ENCODE assay signal across 8 mouse cellular contexts in genomic region chr2:118372901-118373571, GRCm38 (mm10). TPM values are rescaled to one million over a fixed set of nuclear protein-coding genes. Genes with fewer than 3 reads are reported as not detected.
A peak's percentile ranks its signal among the peaks of the same experiment; 100 is the strongest.
DNase-seq lines count a peak whose midpoint lies in the region; ATAC-seq and TF ChIP-seq lines count a peak whose summit lies in the region.

Gpr176 (minus strand) TSS chr2:118373419.

- H3K4me1 ChIP-seq in intestine, embryonic 15.5 days (replicated peaks), result peaks cover 17% of the 10 kb centered on the region
- H3K4me1 ChIP-seq in limb, embryonic 11.5 days (ENCODE audit: control insufficient read depth, insufficient read depth, low read length), result peaks cover 10% of the 10 kb centered on the region
- H3K4me1 ChIP-seq in midbrain, embryonic 15.5 days, result peaks cover 19% of the 10 kb centered on the region

- DNase-seq in gastrocnemius, adult 2 months, result peak; percentile 39
- no peak for DNase-seq in gastrocnemius, adult 18-20 months (ENCODE audit: low spot score)
- peak; percentile 65 to 68 for DNase-seq in cerebellum, postnatal 10 days
- DNase-seq in frontal cortex, postnatal 36 days (ENCODE audit: low spot score in 2 of 2), result peak; percentile 24 to 49
- DNase-seq in limb, embryonic 11.5 days (ENCODE audit: low spot score), result peak; percentile 66
- DNase-seq in spleen, postnatal 4 days (ENCODE audit: low spot score in 2 of 2), result peak; percentile 15 to 64

- peak within 1 kb of the TSS; percentile 1; the same call in 1 of the 2 replicates for H3K27ac ChIP-seq in gastrocnemius, adult 2 months
- no peak within 1 kb of the TSS for H3K27ac ChIP-seq in intestine, embryonic 15.5 days
- H3K27ac ChIP-seq in limb, embryonic 11.5 days (replicated peaks; ENCODE audit: low read depth, low read length), result no peak within 1 kb of the TSS
- peak within 1 kb of the TSS; percentile 77 for H3K27ac ChIP-seq in midbrain, embryonic 15.5 days

- H3K27me3 ChIP-seq in intestine, embryonic 15.5 days (replicated peaks), result peaks cover 11% of the 10 kb centered on the region
- H3K27me3 ChIP-seq in limb, embryonic 11.5 days (ENCODE audit: control insufficient read depth, insufficient read depth, low read length), result peaks cover 14% of the 10 kb centered on the region
- H3K27me3 ChIP-seq in midbrain, embryonic 15.5 days (replicated peaks), result peaks cover 16% of the 10 kb centered on the region

- no peak for TF ChIP-seq CTCF in gastrocnemius, adult 2 months (IDR thresholded peaks at IDR 0.05)

- H3K36me3 ChIP-seq in intestine, embryonic 15.5 days, result no peaks in the 10 kb centered on the region
- H3K36me3 ChIP-seq in limb, embryonic 11.5 days (ENCODE audit: control insufficient read depth, insufficient read depth, low read length), result no peaks in the 10 kb centered on the region
- H3K36me3 ChIP-seq in midbrain, embryonic 15.5 days (replicated peaks), result no peaks in the 10 kb centered on the region

- H3K4me3 ChIP-seq in gastrocnemius, adult 2 months, result peak within 1 kb of the TSS; percentile 71
- peak within 1 kb of the TSS; percentile 47 for H3K4me3 ChIP-seq in intestine, embryonic 15.5 days (replicated peaks)
- H3K4me3 ChIP-seq in limb, embryonic 11.5 days (ENCODE audit: low read depth, low read length), result peak within 1 kb of the TSS; percentile 44
- H3K4me3 ChIP-seq in midbrain, embryonic 15.5 days, result peak within 1 kb of the TSS; percentile 45

- H3K9me3 ChIP-seq in intestine, embryonic 15.5 days, result no peaks in the 10 kb centered on the region
- no peaks in the 10 kb centered on the region for H3K9me3 ChIP-seq in limb, embryonic 11.5 days (ENCODE audit: control insufficient read depth, low read length)
- H3K9me3 ChIP-seq in midbrain, embryonic 15.5 days, result no peaks in the 10 kb centered on the region

- H3K9ac ChIP-seq in intestine, embryonic 15.5 days, result peak within 1 kb of the TSS; percentile 47
- peak within 1 kb of the TSS; percentile 59 for H3K9ac ChIP-seq in limb, embryonic 11.5 days (ENCODE audit: low read length)
- peak within 1 kb of the TSS; percentile 39 for H3K9ac ChIP-seq in midbrain, embryonic 15.5 days

- peak within 1 kb of the TSS; percentile 96 for H3K4me2 ChIP-seq in intestine, embryonic 15.5 days (replicated peaks)
- peak within 1 kb of the TSS; percentile 84 for H3K4me2 ChIP-seq in limb, embryonic 11.5 days (ENCODE audit: low read depth, severe bottlenecking)
- peak within 1 kb of the TSS; percentile 80 for H3K4me2 ChIP-seq in midbrain, embryonic 15.5 days

- peak; percentile 76 for ATAC-seq in intestine, embryonic 15.5 days
- peak; percentile 73 for ATAC-seq in limb, embryonic 11.5 days (ENCODE audit: insufficient number of reproducible peaks, low FRiP score, low TSS enrichment, low read depth)
- peak; percentile 90 for ATAC-seq in midbrain, embryonic 15.5 days (replicated peaks)

- intact Hi-C loops in gastrocnemius, adult 2 months (cut with DNase I), result no loop called here

- WGBS in intestine, embryonic 15.5 days, result under 1% methylated on average over 54 of the region's 59 CpGs
- 0% methylated on average over 45 of the region's 59 CpGs for WGBS in limb, embryonic 11.5 days
- WGBS in midbrain, embryonic 15.5 days, result 0% methylated on average over 56 of the region's 59 CpGs

RNA-seq across cellular contexts. Expression of gene Gpr176, which starts in this region (rescaled TPM):
- total RNA-seq in gastrocnemius, adult 2 months (2021), result under 1 TPM in 1 of 2 experiments, not detected in 1; 0.14 TPM
- total RNA-seq in gastrocnemius, adult 18-20 months (2021), result under 1 TPM; 0.12 to 0.23 TPM
- 0.39 and 0.44 TPM in 2 replicates for polyA plus RNA-seq in intestine, embryonic 15.5 days (2015; fragmentation: Nextera tagmentation; extraction: Ambion mirVana)
- polyA plus RNA-seq in limb, embryonic 11.5 days (2014; fragmentation: Nextera tagmentation; extraction: Ambion mirVana), result 0.08 and 0.18 TPM in 2 replicates
- 6.5 and 6.8 TPM in 2 replicates for polyA plus RNA-seq in midbrain, embryonic 15.5 days (2015; fragmentation: Nextera tagmentation; extraction: Ambion mirVana)

Comparison
In these comparisons a context has a peak if more than half of its experiments do, and no peak if none do; other contexts are left out.
1. Peak in DNase-seq, H3K4me3 ChIP-seq and H3K27ac ChIP-seq in gastrocnemius, adult 2 months; RNA of the gene not detected or under 1 TPM.
2. Peak in ATAC-seq, H3K4me3 ChIP-seq, H3K9ac ChIP-seq and H3K4me2 ChIP-seq in intestine, embryonic 15.5 days; RNA of the gene not detected or under 1 TPM.
3. Peak in DNase-seq, ATAC-seq, H3K4me3 ChIP-seq, H3K9ac ChIP-seq and H3K4me2 ChIP-seq in limb, embryonic 11.5 days; RNA of the gene not detected or under 1 TPM.